Mouse (Mus musculus) lung, adult 2 months (tissue): ENCODE measurements around the gene Atp13a2. TPM values are rescaled to one million over a fixed set of nuclear protein-coding genes. Genes with fewer than 3 reads are reported as not detected.

Experiments used
- DNase-seq: peaks from one replicate; pipeline ENCODE4 v3.0.0; 2022
- H3K4me1 ChIP-seq: fragments of 200-500 bp; 2 replicates; pipeline ENCODE4 v1.6.1; 2011; ENCODE audit warnings: low read length; ENCODE audit not compliant: control insufficient read depth, insufficient read depth
- H3K4me3 ChIP-seq: fragments of 200-500 bp; replicated peaks from 2 replicates; pipeline ENCODE3; 2011; ENCODE audit warnings: low read depth, mild to moderate bottlenecking, control low read depth, low read length; ENCODE audit errors: extremely low read depth
- CTCF ChIP-seq: fragments of 200-500 bp; IDR thresholded peaks from 2 replicates; pipeline ENCODE4 v1.5.1; 2011; ENCODE audit warnings: mild to moderate bottlenecking, low read length, control low read depth; ENCODE audit not compliant: insufficient read depth
- POLR2A ChIP-seq: fragments of 200-500 bp; IDR thresholded peaks from 2 replicates; pipeline ENCODE4 v1.6.1; 2011; ENCODE audit warnings: low read depth, mild to moderate bottlenecking, control low read depth, low read length, borderline replicate concordance; ENCODE audit errors: extremely low read depth
- WGBS: fragments of 180-500 bp; shearing (Covaris S2); methylation state at CpG from one replicate; pipeline ENCODE4 v1.1.7; 2018; 5-methylcytosine and 5-hydroxymethylcytosine counted together
- polyA plus RNA-seq: library from polyadenylated mRNA; depleted of rRNA; stranded (reverse); fragments of >200 nt; gene quantifications from 2 replicates; pipeline ENCODE4 v1.2.3, GENCODE M21; 2012; rRNA removed

Atp13a2 gene
- polyA plus RNA-seq, 1 experiment: 199 TPM

- DNase-seq: no peak
- Histone ChIP-seq H3K4me3 (no peak overlapping the region), H3K4me1 (no peaks in the 10 kb centered on the region)
- WGBS: 81% methylated on average over 12 of the region's 12 CpGs
- TF ChIP-seq POLR2A (no peak), CTCF (no peak)
These were observed 65.8 kb downstream of the Atp13a2 start for GRCm38 (mm10) chr4:141052442-141052841.

DNA sequence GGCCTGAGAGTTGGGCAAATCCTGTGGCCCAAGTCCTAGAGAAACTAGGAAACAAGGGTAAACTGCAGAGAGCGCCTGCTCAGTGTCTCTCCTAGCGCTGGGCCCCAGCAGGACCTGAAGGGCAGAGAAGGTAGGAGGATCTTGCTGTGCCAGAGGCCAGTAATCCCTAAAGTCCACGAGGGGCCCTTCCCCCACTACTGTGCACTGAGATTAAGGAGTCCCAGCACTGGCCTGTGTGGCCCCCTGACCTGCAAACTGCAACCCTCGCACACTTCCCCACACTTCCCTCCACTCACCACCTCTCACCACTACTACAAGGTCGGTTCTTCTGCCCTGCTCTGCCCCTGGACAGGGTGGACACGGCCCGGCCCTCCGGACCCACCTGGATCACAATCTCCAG, 66.5 kb downstream of the Atp13a2 start:
- no peaks in the 10 kb centered on the region for H3K4me1 ChIP-seq
- TF ChIP-seq POLR2A (no peak), CTCF (no peak)
- 66% methylated on average over 8 of the region's 8 CpGs for whole genome bisulfite sequencing
- no peak overlapping the region for H3K4me3 ChIP-seq
- DNase-seq: no peak

GRCm38 (mm10) chr4:141053568-141054161, 67.0 kb downstream of the Atp13a2 start:
- Histone ChIP-seq H3K4me3 (no peak overlapping the region), H3K4me1 (no peaks in the 10 kb centered on the region)
- WGBS: 67% methylated on average over 17 of the region's 17 CpGs
- TF ChIP-seq POLR2A (no peak), CTCF (no peak)
- no peak for DNase-seq

Other genes with a start within 250 kb of the Atp13a2 start
- gene Padi6, start 244.2 kb upstream of the Atp13a2 start, polyA plus RNA-seq: not detected in 2 replicates
- 4.5 and 9.4 TPM in 2 replicates for gene Padi4, start 212.6 kb upstream of the Atp13a2 start, polyA plus RNA-seq
- 0.21 and 0.34 TPM in 2 replicates for gene Padi3, start 176.2 kb upstream of the Atp13a2 start, polyA plus RNA-seq
- gene Padi1, start 141.1 kb upstream of the Atp13a2 start, polyA plus RNA-seq: 0.36 and 1.9 TPM in 2 replicates
- gene Padi2, start 80.5 kb upstream of the Atp13a2 start, polyA plus RNA-seq: 3.7 and 4.7 TPM in 2 replicates
- 97.5 and 143 TPM in 2 replicates for gene Sdhb, start 25.7 kb upstream of the Atp13a2 start, polyA plus RNA-seq
- gene Mfap2, start 23.5 kb downstream of the Atp13a2 start, polyA plus RNA-seq: 173 and 190 TPM in 2 replicates
- gene Crocc, start 73.7 kb downstream of the Atp13a2 start, polyA plus RNA-seq: 10.1 and 14.0 TPM in 2 replicates
- gene Necap2, start 91.5 kb downstream of the Atp13a2 start, polyA plus RNA-seq: 76.7 and 85.5 TPM in 2 replicates
- not detected in 2 replicates for gene Spata21, start 101.5 kb downstream of the Atp13a2 start, polyA plus RNA-seq
- 50.5 and 56.4 TPM in 2 replicates for gene Szrd1, start 152.9 kb downstream of the Atp13a2 start, polyA plus RNA-seq
- 13.8 and 14.2 TPM in 2 replicates for gene Fbxo42, start 161.0 kb downstream of the Atp13a2 start, polyA plus RNA-seq
- 1.9 and 3.7 TPM in 2 replicates for gene Rsg1, start 227.1 kb downstream of the Atp13a2 start, polyA plus RNA-seq